Comparison of ENCODE assay signal across 9 mouse cellular contexts in the genomic region with DNA sequence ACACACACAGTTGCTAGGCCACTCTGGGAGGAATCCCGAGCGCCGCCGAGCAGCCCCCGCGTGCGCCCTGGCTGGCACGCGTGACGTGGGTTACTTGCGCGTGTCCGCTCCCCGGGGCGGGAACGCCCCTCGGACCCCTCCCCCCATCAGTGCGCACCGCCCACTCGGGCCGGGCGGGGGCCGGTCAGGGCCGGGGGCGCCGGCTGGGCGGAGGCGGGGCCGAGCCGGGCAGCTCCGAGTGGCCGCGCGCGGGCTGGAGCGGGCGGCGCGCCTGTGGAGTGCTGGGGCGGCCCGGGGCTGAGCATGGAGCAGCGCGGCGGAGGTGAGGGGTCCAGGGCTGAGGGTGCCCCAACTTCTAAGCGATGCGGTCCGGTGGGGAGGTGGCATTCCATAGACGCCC. TPM values are rescaled to one million over a fixed set of nuclear protein-coding genes. Genes with fewer than 3 reads are reported as not detected.
DNase-seq lines count a peak whose midpoint lies in the region; ATAC-seq and TF ChIP-seq lines count a peak whose summit lies in the region.
"Had no signal": no experiment of that assay in that cellular context is flagged by ENCODE, and none has a peak within 500 bp of the region (broad histone marks: within the 10 kb centered on the region; RNA-seq: fewer than 3 reads in every experiment).

No protein-coding gene starts in this region.

- under 1% methylated on average over 44 of the region's 48 CpGs for WGBS in cerebellum, adult 2 months
- WGBS in hindbrain, embryonic 12.5 days: 1% methylated on average over 45 of the region's 48 CpGs

- H3K4me2 ChIP-seq in hindbrain, embryonic 12.5 days (replicated peaks): peak overlapping the region; percentile 91

- TF ChIP-seq CTCF in cerebellum, adult 2 months (IDR thresholded peaks at IDR 0.05; ENCODE audit: borderline replicate concordance, insufficient read depth, low read depth, low read length): no peak

- H3K9ac ChIP-seq in hindbrain, embryonic 12.5 days: peak overlapping the region; percentile 84

- H3K4me1 ChIP-seq in cerebellum, adult 2 months (ENCODE audit: control insufficient read depth, insufficient read depth, low read length): peaks cover 16% of the 10 kb centered on the region
- H3K4me1 ChIP-seq in hindbrain, embryonic 12.5 days: peaks cover 68% of the 10 kb centered on the region

- DNase-seq in MN1 (ENCODE audit: low spot score): peak; percentile 80
- DNase-seq in cerebellum, adult 2 months: peak; percentile 80 to 81
- DNase-seq in frontal cortex, postnatal 14 days (ENCODE audit: low spot score in 2 of 2): peak; percentile 71 to 77
- DNase-seq in layer of hippocampus, postnatal 36 days: peak; percentile 81 to 82
- peak; percentile 86 for DNase-seq in lung, postnatal 25 days (ENCODE audit: low spot score)
- DNase-seq in right cerebral cortex, adult 18-20 months: peak; percentile 84

- peak; percentile 70 for ATAC-seq in hindbrain, embryonic 12.5 days (ENCODE audit: low FRiP score)
- ATAC-seq in erythroid progenitor cell, adult 5-6 weeks (replicated peaks; ENCODE audit: low FRiP score, poor library complexity, severe bottlenecking): no peak

- H3K4me3 ChIP-seq in cerebellum, adult 2 months (replicated peaks; ENCODE audit: insufficient read depth, low read depth, low read length): peak overlapping the region; percentile 77
- H3K4me3 ChIP-seq in hindbrain, embryonic 12.5 days: peak overlapping the region; percentile 60

- TF ChIP-seq POLR2A in cerebellum, adult 2 months (IDR thresholded peaks at IDR 0.05; ENCODE audit: borderline replicate concordance, insufficient read depth, low read length): peak; percentile 24; the same call in 1 of the 2 replicates

- no peaks in the 10 kb centered on the region for H3K27me3 ChIP-seq in cerebellum, adult 2 months (ENCODE audit: control insufficient read depth, insufficient read depth, low read length)
- peaks cover 4% of the 10 kb centered on the region; the same call in 1 of the 2 replicates for H3K27me3 ChIP-seq in hindbrain, embryonic 12.5 days

- no peaks in the 10 kb centered on the region for H3K9me3 ChIP-seq in hindbrain, embryonic 12.5 days (replicated peaks)

- peak overlapping the region; percentile 98 for H3K27ac ChIP-seq in cerebellum, adult 2 months (ENCODE audit: insufficient read depth, low read length)
- H3K27ac ChIP-seq in hindbrain, embryonic 12.5 days: peak overlapping the region; percentile 98

- peaks cover 9% of the 10 kb centered on the region; the same call in 1 of the 2 replicates for H3K36me3 ChIP-seq in hindbrain, embryonic 12.5 days

RNA-seq across cellular contexts. Expression of a gene that starts 3.7 kb away (rescaled TPM):
- polyA plus RNA-seq in cerebellum, adult 2 months (2012; rRNA removed): 54.1 and 56.3 TPM in 2 replicates
- 71.0 and 72.1 TPM in 2 replicates for polyA plus RNA-seq in hindbrain, embryonic 12.5 days (2016; fragmentation: Nextera tagmentation; extraction: Ambion mirVana)
- 10 to 100 TPM; 25.6 to 30.8 TPM for total RNA-seq in layer of hippocampus, postnatal 36 days (2021)
- 3.8 TPM in 1 of 2 replicates, not detected in the other for total RNA-seq in erythroid progenitor cell, adult 5-6 weeks (2015; ENCODE audit: low replicate concordance)
- total RNA-seq in erythroid progenitor cell, adult 5-6 weeks (2017; ENCODE audit: low replicate concordance): 1.4 and 2.2 TPM in 2 replicates

RNA-seq across cellular contexts. Expression of a gene that starts 11.7 kb away (rescaled TPM):
- 86.7 and 88.3 TPM in 2 replicates for polyA plus RNA-seq in cerebellum, adult 2 months (2012; rRNA removed)
- 79.4 and 81.6 TPM in 2 replicates for polyA plus RNA-seq in hindbrain, embryonic 12.5 days (2016; fragmentation: Nextera tagmentation; extraction: Ambion mirVana)
- 10 to 100 TPM; 37.6 to 41.8 TPM for total RNA-seq in layer of hippocampus, postnatal 36 days (2021)
- 15.5 and 19.3 TPM in 2 replicates for total RNA-seq in erythroid progenitor cell, adult 5-6 weeks (2015; ENCODE audit: low replicate concordance)
- total RNA-seq in erythroid progenitor cell, adult 5-6 weeks (2017; ENCODE audit: low replicate concordance): 8.4 and 11.4 TPM in 2 replicates

RNA-seq across cellular contexts. Expression of a gene that starts 12.4 kb away (rescaled TPM):
- polyA plus RNA-seq in cerebellum, adult 2 months (2012; rRNA removed): 11.2 and 11.7 TPM in 2 replicates
- polyA plus RNA-seq in hindbrain, embryonic 12.5 days (2016; fragmentation: Nextera tagmentation; extraction: Ambion mirVana): 19.7 and 21.7 TPM in 2 replicates
- total RNA-seq in layer of hippocampus, postnatal 36 days (2021): 10 to 100 TPM; 15.8 to 16.5 TPM
- 2.9 and 4.3 TPM in 2 replicates for total RNA-seq in erythroid progenitor cell, adult 5-6 weeks (2015; ENCODE audit: low replicate concordance)
- total RNA-seq in erythroid progenitor cell, adult 5-6 weeks (2017; ENCODE audit: low replicate concordance): 1.4 and 2.0 TPM in 2 replicates

RNA-seq across cellular contexts. Expression of a gene that starts 27.6 kb away (rescaled TPM):
- polyA plus RNA-seq in cerebellum, adult 2 months (2012; rRNA removed): 7.6 and 9.1 TPM in 2 replicates
- 0.72 and 0.81 TPM in 2 replicates for polyA plus RNA-seq in hindbrain, embryonic 12.5 days (2016; fragmentation: Nextera tagmentation; extraction: Ambion mirVana)
- 1 to 10 TPM; 2.2 to 3.4 TPM for total RNA-seq in layer of hippocampus, postnatal 36 days (2021)
- total RNA-seq in erythroid progenitor cell, adult 5-6 weeks (2015; ENCODE audit: low replicate concordance): not detected in 2 replicates
- total RNA-seq in erythroid progenitor cell, adult 5-6 weeks (2017; ENCODE audit: low replicate concordance): not detected in 2 replicates
- total RNA-seq: hematopoietic stem cell, adult 5-6 weeks had no signal

RNA-seq across cellular contexts. Expression of a gene that starts 29.0 kb away (rescaled TPM):
- polyA plus RNA-seq in cerebellum, adult 2 months (2012; rRNA removed): 90.3 and 101 TPM in 2 replicates
- polyA plus RNA-seq in hindbrain, embryonic 12.5 days (2016; fragmentation: Nextera tagmentation; extraction: Ambion mirVana): 10.6 and 11.4 TPM in 2 replicates
- total RNA-seq in layer of hippocampus, postnatal 36 days (2021): 10 to 100 TPM; 23.2 to 23.5 TPM
- 0.36 TPM in 1 of 2 replicates, not detected in the other for total RNA-seq in erythroid progenitor cell, adult 5-6 weeks (2015; ENCODE audit: low replicate concordance)
- 0.39 TPM in 1 of 2 replicates, not detected in the other for total RNA-seq in erythroid progenitor cell, adult 5-6 weeks (2017; ENCODE audit: low replicate concordance)

Comparison
In these comparisons a context has a peak if more than half of its experiments do, and no peak if none do; other contexts are left out.
1. RNA of a gene that starts 3.7 kb away (total RNA-seq): 25.6 to 30.8 TPM in layer of hippocampus, postnatal 36 days; 1.4 to 3.8 TPM in erythroid progenitor cell, adult 5-6 weeks; every median in the first group is over 4 times any median in the second.
2. Peak in every context shown above with its lines, with median percentiles within 50 percentile points of each other: DNase-seq.